In genomic region chr15:68414047-68414446, GRCm38 (mm10) we compare ENCODE assay signal across 20 mouse cellular contexts.
A peak's percentile ranks its signal among the peaks of the same experiment; 100 is the strongest.
DNase-seq lines count a peak whose midpoint lies in the region; ATAC-seq and TF ChIP-seq lines count a peak whose summit lies in the region.
"Had no signal": no experiment of that assay in that cellular context is flagged by ENCODE, and none has a peak within 500 bp of the region (broad histone marks: within the 10 kb centered on the region; RNA-seq: fewer than 3 reads in every experiment).

No protein-coding gene starts in this region.

- TF ChIP-seq CTCF in lung, embryonic 14.5 days (IDR thresholded peaks at IDR 0.05; ENCODE audit: low read depth) = no peak
- no peak for TF ChIP-seq CTCF in kidney, adult 2 months (conservative IDR thresholded peaks at IDR 0.05; ENCODE audit: insufficient read depth, insufficient read length, low read depth, low read length)

- no peaks in the 10 kb centered on the region for H3K36me3 ChIP-seq in lung, embryonic 14.5 days (ENCODE audit: insufficient read depth)
- H3K36me3 ChIP-seq in embryonic facial prominence, embryonic 10.5 days (replicated peaks) = no peaks in the 10 kb centered on the region
- no peaks in the 10 kb centered on the region for H3K36me3 ChIP-seq in kidney, adult 2 months (ENCODE audit: control insufficient read depth, insufficient read depth, low read length)
- H3K36me3 ChIP-seq: heart, embryonic 15.5 days; hindbrain, embryonic 15.5 days had no signal

- H3K4me1 ChIP-seq in lung, embryonic 14.5 days (ENCODE audit: insufficient read depth) = peaks cover 4% of the 10 kb centered on the region; the same call in 1 of the 2 replicates
- H3K4me1 ChIP-seq in embryonic facial prominence, embryonic 10.5 days = 0 out of 2 replicates have a peak, but pooled peaks cover 7% of the 10 kb centered on the region
- no peaks in the 10 kb centered on the region; the same call in 1 of the 2 replicates for H3K4me1 ChIP-seq in kidney, adult 2 months (ENCODE audit: control insufficient read depth, insufficient read depth, low read length)
- H3K4me1 ChIP-seq: hindbrain, embryonic 15.5 days had no signal

- peak; percentile 67 for ATAC-seq in lung, embryonic 14.5 days (ENCODE audit: insufficient read depth)
- ATAC-seq: forebrain, embryonic 14.5 days; Patski had no signal

- H3K4me3 ChIP-seq in lung, embryonic 14.5 days (ENCODE audit: low read depth, low read length) = no peak overlapping the region
- no peak overlapping the region for H3K4me3 ChIP-seq in embryonic facial prominence, embryonic 10.5 days
- H3K4me3 ChIP-seq in kidney, adult 2 months (ENCODE audit: insufficient read depth, low read depth, low read length) = no peak overlapping the region
- H3K4me3 ChIP-seq: heart, embryonic 15.5 days; hindbrain, embryonic 15.5 days had no signal

- no peak for TF ChIP-seq POLR2A in kidney, adult 2 months (IDR thresholded peaks at IDR 0.05; ENCODE audit: low read depth, low read length)

- 23% methylated on average over 4 of the region's 4 CpGs for WGBS in lung, embryonic 14.5 days
- WGBS in embryonic facial prominence, embryonic 10.5 days = 68% methylated on average over 4 of the region's 4 CpGs
- WGBS in kidney, adult 2 months = 52% methylated on average over 4 of the region's 4 CpGs

- H3K4me2 ChIP-seq in lung, embryonic 14.5 days = no peak overlapping the region
- H3K4me2 ChIP-seq: heart, embryonic 11.5 days; heart, embryonic 15.5 days; hindbrain, embryonic 15.5 days had no signal

- no peak overlapping the region for H3K9ac ChIP-seq in lung, embryonic 14.5 days
- H3K9ac ChIP-seq: heart, embryonic 15.5 days; hindbrain, embryonic 15.5 days had no signal

- no peak overlapping the region for H3K27ac ChIP-seq in lung, embryonic 14.5 days (ENCODE audit: low read depth)
- H3K27ac ChIP-seq in embryonic facial prominence, embryonic 10.5 days (replicated peaks) = no peak overlapping the region
- no peak overlapping the region for H3K27ac ChIP-seq in kidney, adult 2 months (ENCODE audit: insufficient read depth, low read depth, low read length)
- H3K27ac ChIP-seq: hindbrain, embryonic 15.5 days had no signal

- H3K9me3 ChIP-seq in lung, embryonic 14.5 days (ENCODE audit: low read depth, low read length) = no peaks in the 10 kb centered on the region
- H3K9me3 ChIP-seq in embryonic facial prominence, embryonic 10.5 days = no peaks in the 10 kb centered on the region
- H3K9me3 ChIP-seq: heart, embryonic 15.5 days; hindbrain, embryonic 15.5 days had no signal

- peak; percentile 79 to 85 for DNase-seq in lung, adult 18-20 months
- peak; percentile 74 for DNase-seq in lung, embryonic 14.5 days
- peak; percentile 42 for DNase-seq in lung, postnatal 10 days
- peak; percentile 51 to 69 for DNase-seq in lung, postnatal 4 days
- no peak for DNase-seq in embryonic facial prominence, embryonic 10.5 days (ENCODE audit: low spot score)
- no peak for DNase-seq in kidney, adult 2 months
- DNase-seq: adrenal gland, adult 8-10 months; adrenal gland, postnatal 36 days; cerebellum, adult 11 months; cerebellum, adult 9-10 months; cerebellum, postnatal 36 days; gastrocnemius, postnatal 36 days; heart, adult 18-20 months; heart, postnatal 36 days had no signal

- no peaks in the 10 kb centered on the region for H3K27me3 ChIP-seq in lung, embryonic 14.5 days (ENCODE audit: insufficient read depth, low read length)
- H3K27me3 ChIP-seq in embryonic facial prominence, embryonic 10.5 days (replicated peaks; ENCODE audit: low read depth, poor library complexity, severe bottlenecking) = no peaks in the 10 kb centered on the region
- no peaks in the 10 kb centered on the region for H3K27me3 ChIP-seq in kidney, adult 2 months (replicated peaks; ENCODE audit: control insufficient read depth, insufficient read depth, low read length)
- H3K27me3 ChIP-seq: CH12.LX; hindbrain, embryonic 15.5 days had no signal

Comparison
In these comparisons a context has a peak if more than half of its experiments do, and no peak if none do; other contexts are left out.
1. DNase-seq: peak in lung, adult 18-20 months (2 of 2), lung, embryonic 14.5 days (single experiment), lung, postnatal 10 days (single experiment) and lung, postnatal 4 days (2 of 2); none in embryonic facial prominence, embryonic 10.5 days (single experiment) and kidney, adult 2 months (single experiment).